Mouse (Mus musculus) frontal cortex, postnatal 36 days (tissue): ENCODE data around the gene Fars2.

ENCODE experiments used
- DNase-seq, 2 experiments: peaks; one replicate each; pipeline ENCODE4 v3.0.0; 2022; ENCODE audit warnings: low spot score in 2 of 2

Gene Fars2

DNA sequence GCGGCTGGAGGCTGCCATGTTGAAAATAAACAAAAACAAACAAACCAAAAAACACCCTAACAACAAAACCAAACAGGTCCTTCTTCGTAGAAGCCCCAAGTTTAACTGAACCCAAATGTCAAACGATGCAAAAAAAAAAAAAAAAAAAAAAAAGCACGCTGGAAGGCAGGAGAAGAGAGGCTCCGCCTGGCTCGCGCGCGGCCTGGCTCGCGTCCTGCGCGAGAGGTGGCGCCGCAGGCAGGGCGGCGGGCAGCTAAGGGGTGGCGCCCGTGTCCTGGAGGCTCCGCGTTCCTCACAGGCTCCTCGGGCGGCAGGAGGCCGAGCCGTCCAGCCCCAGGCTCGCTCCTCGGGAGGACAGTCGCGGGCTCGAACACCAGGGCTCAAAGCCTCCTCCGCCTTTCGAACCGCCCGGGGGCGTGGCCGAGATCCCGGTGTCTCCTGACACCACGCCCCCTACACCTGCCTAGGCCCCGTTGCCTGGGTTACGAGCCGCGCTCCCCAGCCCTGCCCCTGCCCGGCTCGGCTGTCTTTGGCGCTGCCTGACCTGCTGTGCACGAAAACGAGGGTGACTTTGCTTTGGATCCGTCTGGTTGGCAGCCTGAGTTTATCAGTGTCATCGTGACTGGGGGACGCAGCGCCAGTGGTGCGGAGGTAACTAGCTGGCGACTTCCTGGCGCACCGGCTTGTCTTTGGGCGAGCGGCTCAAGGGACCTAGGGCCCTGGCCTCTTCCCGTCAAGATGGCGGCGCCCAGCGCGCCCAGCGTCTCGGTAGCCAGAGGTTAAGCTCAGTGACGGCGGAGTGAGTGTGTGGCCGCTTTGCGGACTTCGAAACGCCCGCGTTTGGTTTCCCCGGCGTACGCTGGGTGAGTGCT is at the start of gene Fars2, which contains the start of gene Lyrm4:
Gene Fars2 (plus strand): TSS at position 270 of the 872 bp plus-strand sequence.
Gene Lyrm4 (minus strand): TSS at position 384 of the 872 bp plus-strand sequence.
- DNase-seq: peak; percentile 97

DNA sequence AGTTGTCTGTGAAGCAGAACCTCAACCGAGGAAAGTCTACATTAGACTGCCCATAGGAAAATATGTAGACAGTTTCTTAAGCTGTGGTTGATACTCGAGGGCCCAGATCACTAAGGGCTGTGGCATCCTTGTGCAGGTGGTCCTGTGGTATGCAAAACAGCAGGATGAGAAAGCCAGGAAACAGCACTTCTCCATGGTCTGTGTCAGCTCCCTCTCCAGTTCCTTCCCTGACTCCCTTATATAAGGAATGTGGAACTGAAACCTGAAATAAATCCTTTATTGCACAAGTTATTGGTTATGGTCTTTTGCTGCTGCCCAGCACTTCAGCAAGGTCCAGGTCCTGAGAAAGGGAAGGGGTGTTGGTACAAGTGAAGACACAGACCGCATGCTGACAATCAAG is 42.7 kb upstream of the Fars2 start:
- no peak for DNase-seq

DNA sequence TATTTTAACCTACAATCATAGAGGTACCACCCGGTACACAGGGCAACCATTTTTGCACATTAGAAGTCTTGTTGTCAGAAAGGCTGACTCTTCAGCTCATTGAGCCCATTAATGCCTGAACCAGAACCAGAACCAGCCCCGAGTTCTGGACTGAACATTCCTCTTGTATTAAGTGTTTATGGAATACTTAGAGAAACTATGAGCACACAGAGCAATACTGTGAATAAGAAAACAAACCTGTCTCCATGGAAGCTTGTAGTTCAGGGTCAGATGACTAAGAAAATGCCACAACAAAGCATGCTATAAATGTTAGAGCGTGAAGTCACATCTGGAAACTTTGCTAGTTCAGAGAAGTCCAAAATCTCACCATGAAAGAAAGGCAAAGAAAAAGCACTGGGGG is 35.6 kb upstream of the Fars2 start:
- DNase-seq: no peak

DNA sequence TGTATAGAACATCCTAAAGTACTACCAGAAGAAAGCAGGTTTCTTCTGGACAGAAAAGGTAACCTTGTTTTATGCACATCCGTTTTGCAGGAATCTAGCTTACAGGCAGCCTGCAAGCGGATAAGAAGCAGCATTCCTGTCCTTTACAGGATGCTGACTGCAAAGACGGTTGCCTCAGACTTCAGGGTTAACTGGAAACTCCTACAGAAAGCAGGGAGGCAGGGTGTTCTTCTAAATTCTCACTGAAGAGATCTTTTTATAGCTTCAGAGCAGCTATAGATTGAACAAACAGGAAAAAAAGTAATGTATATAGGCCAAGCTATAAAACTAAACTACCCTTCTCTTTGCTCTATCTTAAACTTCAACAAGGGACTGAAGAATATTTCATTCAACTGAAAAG is 32.5 kb upstream of the Fars2 start:
- DNase-seq: peak; percentile 8 to 36

DNA sequence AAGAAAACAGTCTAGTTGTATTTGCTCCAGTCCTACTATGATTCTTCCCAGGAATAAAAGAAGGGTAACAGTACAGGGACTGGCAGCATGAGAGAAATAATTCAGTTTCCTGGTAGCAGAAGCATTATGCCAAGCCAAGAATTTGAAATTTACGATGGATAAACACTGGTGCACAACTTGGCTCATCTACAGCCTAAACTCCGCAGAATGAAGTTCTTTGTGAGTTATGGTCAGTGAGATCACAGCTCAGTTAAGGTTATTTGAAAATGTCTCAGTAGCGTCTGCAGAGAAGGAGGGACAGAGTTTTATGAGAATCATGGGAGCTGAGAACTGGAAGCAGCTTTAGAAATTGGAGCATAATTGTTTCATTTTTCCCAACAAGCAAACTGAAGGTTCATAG is 31.2 kb upstream of the Fars2 start:
- no peak for DNase-seq

DNA sequence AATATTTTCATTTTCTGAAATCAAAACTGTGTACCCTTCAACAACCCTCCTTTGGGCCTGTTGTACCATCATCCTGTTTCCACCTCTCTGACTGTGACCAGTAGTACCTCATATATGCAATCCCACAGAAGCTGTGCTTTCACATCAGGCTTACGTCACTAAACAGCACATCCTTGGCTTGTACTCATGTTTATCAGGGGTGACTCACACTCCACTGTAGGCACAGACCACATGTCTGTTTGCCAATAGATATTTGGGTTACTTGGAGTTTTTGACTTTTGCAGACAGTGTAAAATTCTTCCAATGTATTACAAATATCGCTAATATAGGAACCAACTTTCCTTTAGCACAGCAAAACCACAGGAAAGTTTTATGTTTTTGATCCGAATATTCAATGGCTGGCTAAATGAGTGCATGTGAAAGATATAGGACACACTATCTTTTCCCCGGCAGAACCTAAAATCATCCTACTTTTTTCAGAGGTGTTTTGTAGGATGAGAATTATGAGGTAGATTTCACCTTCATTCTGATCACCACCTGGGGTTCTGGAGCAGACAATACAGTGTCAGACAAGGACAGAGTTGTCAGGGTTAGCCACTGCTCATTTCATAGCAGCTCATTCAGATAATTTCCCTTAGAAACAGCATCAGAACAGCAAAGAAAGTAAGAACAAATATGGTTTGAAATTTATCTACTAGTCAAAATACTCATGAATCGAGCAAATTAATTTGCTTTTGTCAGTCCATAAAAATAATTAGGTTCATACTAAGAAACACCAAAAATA is 30.4 kb upstream of the Fars2 start:
- no peak for DNase-seq

DNA sequence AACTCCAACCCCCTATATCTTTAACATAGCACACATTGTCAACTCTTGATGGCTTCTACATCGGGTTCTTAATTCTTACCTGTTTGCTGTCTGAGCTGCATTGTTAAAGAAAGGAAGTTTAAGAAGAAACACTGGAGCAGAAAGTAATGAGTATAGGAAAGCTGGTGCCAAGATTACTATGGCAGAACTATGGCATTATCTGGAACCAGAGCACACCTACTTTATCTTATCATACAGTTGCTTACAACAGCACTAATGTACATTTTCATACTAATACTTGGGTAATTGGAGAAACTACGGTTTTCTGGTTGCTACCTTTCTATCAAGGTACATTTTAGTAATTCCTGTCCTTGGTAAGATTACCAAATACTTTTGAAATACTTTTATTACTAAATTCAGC is 29.8 kb upstream of the Fars2 start:
- DNase-seq: no peak

DNA sequence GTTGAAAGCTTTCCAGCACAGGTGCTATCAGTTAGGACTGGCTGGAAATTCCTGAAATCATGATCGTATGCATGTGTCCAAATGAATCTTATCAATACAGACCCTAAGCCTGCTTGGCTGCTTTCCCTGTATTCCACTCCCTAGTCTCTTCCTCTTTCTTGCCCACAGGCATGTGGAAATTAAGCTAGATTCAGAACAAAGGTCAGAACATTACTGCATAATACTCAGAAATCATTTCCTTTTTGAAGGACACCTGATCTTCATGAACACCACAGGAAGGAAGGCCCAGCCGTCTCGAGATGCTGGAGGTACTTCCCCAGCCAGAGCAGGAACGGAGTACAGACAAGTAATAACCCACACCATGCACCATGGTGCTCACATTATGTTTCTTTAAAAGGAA is 29.0 kb upstream of the Fars2 start:
- no peak for DNase-seq

DNA sequence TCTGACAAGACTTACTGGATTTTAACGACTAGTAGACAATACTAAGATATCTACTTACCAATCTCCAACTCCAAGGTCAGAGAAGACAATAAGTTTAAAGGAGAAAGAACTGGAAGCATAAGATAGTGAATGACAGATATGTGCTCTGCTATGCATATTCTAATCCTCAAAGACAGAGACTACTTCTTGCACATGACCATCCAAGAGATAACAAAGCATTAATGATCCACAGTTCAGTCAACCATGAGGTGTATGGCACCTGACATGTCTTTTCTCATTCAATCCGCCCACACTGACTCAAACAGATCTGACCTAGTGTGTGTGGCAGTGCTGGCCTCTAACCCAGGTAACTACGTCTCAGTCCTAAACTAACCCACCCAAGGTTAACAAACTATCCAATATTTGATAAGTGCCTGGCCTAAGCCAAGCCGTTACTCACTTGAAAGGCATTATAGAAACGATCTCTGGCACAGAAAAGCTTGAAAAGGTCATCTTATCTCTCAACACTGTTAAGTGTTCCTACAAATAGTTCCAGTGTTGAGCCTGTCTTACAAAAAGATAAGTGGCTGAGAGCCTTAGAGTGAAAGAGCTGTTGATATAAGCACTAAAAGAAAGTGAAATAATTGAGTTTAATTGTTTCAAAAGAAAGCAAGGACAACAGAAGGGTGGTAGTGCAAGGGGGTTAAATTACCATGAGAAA is 20.4 kb upstream of the Fars2 start:
- no peak for DNase-seq

DNA sequence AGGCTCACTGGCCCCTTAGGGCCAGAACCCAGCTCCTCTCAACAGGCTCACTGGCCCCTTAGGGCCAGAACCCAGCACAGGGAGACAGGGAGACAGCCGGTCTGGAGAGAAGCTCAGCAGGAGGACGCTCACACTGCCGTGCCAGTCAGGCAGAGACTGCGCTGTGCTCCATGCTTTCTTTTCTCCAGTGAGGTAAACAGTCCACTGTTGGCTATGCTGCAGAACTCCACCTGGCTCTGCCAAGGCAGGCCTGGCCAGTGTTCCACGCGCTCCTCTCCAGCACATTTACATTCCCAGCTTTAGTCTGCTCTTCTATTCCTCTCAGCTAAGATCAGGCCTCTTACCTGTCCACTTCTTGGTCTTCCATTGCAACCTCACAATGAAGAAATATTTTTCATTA is 11.6 kb upstream of the Fars2 start:
- no peak for DNase-seq

DNA sequence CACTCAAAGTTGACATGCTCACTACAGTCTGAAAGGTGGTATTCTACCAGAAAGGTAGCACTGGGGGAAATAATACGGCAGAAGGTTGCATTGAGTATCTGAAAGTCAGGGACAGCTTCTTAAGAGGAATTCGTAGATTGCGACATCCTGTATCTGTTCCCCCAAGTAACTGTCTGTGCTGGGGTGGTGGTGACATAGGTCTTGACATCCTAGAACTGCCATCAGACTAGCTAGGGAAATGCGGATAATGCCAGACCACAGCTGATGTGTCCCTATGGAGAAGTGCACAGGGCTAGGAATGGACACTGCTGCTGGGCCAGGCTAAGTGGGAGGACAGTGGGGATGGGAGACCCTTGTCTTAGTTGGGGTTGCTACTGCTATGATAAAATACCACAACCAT is 8.7 kb upstream of the Fars2 start:
- no peak for DNase-seq

DNA sequence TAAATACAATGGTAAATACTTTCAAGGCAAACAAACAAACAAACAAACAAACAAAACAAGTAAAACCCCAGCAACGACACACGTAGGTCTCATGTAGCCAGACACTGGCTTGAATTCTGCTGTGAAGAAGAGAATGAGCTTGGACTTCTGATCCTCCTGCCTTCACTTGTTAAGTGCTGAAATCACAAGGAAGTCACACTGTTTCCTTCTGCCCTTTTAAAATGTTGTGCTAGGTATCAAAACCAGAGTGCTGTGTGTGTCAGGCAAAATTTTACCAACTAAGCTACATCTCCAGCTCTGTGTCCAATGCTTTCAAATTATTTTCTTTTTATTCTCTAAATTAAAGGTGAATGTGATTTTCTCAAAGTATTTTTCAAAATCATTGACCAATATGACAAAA is 5.9 kb upstream of the Fars2 start:
- DNase-seq: no peak

DNA sequence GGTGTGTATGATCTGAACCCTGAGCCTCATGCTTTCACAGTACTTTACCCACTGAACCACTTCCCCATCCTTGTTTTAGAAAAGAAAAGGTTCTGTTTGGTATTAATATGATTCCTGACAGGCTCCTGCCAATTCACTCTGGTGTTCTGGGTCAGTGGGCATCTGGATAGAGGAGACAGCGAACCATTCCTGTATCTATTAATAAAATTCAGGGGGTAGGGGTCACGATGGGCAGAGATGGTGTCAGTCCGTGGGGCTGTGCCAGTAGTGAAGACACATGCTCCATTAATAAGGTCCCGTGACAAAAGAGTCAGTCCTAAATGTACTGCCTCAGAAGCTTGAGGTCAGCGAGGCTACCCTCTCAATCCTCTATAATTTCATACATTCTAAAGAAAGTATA is 4.0 kb upstream of the Fars2 start:
- no peak for DNase-seq

DNA sequence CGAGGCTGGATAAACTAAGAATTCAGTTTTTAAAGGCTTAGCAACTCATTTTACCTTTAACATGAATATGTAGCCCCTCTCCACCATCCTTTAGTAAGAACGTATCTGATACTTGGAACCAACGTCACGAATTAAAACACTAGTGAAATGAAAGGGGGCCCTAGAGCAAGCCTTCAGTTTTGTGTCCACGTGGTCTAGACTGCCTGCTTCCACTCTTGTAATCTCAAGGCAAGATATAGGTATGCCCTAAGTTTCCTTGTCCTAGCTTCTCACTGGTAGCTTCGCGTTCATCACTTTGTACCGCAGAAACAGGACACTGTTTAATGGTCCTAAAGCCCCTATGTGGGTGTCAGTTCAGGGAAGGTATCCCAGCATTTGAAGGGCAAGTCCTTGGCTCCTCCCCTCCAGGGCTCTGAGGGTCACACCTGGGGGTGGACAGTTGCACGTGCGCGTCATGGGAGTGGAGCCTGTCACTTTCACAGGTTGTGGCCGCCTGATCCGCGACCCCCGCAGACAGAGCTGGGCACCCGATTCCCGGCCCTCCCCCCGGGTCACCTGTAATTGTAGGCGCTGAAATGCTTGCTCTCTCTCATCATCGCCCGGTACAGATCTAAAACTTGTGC is 581 bp upstream of the Fars2 start:
- peak; percentile 28 to 42 for DNase-seq

DNA sequence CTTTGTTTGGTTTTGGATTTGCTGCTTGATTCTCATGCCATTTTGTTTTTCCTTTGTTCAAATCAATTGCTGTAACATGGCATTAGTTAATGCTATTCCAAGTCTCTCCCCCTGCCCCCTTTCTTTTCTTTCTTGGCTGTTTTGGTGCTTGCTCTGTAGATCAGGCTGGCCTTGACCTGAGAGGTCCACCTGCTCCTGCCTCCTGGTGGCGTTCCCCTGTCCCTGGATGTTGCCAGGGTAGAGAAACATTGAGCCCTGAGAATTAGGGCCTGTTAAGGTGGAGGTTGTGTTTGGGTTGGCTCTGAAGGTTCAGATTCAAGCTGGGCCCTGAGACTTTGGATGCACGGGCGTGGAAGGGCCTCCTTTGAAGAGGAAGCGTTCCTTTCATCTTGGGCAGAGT is 2.5 kb downstream of the Fars2 start:
- DNase-seq: no peak

DNA sequence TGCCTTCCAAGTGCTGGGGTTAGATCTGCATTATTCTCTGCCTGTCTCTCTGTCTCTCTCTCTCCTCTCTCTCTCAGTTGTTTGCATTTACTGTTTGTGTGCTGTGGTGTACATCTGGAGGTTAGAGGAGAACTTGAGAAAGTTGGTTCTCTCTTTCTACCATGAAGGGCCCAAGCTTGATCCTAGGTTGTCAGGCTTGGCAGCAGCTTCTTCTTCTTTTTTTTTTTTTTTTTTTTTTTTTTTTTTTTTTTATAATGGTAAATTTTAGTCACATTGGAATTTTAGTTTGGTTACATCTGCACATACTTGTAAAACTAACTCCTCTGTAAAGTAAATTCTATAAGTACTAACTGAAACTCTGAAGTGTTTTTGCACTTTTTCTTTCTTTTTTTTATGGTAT is 3.4 kb downstream of the Fars2 start:
- no peak for DNase-seq

DNA sequence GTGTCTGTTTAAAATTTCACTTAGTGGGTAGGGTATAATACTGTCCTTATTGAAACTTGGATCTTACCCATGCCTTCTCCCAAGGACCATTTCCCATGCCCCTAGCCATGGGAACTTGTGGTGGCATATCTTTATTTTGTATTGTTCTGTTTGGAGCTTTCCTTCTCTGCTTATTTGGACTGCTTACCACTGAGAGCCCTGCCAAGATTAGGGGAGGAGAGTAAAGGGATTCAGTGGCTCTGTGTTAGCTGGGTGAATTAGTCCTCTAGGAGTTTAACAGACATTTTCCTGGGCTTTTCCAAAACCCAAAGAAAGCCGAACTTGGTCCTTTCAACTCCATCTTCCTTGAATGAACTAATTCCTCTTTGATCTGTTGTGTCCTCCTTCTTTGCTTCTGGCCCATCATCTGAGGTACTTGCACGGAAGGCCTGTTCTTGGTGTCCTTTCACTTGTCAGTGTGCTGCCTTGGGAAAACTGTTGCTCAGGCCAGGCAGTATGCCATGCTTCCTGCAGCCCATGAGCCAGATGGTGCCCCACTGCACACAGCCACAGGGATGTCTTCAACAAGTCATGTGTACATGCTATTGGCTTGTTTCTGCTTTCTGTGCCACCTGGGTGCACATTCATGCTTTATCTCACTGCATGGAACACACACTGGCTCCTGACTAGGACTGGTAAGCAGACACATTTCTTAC is 12.3 kb downstream of the Fars2 start:
- no peak for DNase-seq

DNA sequence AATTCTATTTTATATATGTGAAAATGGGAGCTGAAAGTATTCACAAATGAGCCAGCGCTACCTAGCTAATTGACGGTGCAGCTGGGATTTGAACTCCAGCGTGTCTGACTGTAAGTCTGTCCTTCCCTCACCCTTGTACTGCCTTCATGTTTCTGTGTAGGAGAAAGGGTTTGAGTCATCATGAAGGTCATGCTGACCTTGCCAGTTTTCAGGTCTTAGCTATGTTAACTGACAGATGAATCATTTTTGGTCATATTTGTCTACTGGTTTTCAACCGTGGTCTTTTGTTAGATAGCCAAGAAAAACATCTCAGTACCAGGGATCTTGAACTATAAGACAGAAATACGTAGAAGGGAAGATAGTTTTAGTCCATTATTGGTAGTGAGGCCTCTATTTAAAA is 14.2 kb downstream of the Fars2 start:
- no peak for DNase-seq

DNA sequence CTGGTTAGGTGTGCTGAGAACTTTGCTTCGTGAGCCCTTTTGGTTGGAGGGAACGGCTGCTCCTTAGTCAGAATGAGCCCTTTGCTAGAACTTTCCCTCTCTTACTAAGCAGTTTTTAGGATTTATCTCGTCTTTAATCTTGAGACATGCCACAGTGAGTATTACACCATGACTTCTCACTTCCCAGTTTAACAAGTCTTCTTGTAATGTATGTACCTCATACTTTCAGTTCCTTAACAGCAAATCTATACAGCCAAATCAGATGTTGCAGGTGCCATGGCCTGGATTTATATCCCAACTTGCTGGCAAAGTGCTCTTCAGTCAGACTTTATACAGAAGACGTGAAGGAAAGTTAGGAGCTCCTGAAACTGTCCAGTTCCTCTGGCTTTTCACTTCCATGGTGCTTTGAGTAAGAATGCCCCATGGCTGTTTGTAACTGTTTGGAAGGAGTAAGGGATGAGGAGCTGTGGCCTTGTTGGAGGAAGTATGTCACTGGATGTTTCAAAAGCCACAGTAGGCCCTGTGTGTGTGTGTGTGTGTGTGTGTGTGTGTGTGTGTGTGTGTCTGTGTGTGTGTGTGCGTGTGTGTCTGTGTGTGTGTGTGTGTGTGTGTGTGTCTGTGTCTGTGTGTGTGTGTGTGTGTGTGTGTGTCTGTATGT is 14.9 kb downstream of the Fars2 start:
- no peak for DNase-seq

DNA sequence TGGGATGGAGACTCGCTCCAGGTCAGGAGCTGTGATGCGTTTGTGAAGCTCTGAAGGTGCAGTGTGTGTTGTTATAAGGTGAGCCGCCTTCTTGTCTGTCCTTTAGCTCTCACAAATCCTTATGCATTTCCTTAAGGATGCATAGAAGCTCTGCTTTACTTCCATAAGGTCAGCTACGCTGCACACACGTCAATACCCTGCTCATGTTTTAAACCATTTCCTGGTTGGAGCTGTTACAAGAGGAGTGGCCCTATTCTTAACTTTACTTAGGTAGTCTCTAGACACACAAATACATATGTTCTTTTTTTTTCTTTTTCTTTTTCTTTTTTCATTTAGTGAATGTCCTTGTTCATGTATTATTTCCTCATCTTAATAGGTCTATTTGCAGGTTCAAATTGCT is 22.5 kb downstream of the Fars2 start:
- no peak for DNase-seq
